ENCODE assay signal across 20 mouse cellular contexts in the genomic region with DNA sequence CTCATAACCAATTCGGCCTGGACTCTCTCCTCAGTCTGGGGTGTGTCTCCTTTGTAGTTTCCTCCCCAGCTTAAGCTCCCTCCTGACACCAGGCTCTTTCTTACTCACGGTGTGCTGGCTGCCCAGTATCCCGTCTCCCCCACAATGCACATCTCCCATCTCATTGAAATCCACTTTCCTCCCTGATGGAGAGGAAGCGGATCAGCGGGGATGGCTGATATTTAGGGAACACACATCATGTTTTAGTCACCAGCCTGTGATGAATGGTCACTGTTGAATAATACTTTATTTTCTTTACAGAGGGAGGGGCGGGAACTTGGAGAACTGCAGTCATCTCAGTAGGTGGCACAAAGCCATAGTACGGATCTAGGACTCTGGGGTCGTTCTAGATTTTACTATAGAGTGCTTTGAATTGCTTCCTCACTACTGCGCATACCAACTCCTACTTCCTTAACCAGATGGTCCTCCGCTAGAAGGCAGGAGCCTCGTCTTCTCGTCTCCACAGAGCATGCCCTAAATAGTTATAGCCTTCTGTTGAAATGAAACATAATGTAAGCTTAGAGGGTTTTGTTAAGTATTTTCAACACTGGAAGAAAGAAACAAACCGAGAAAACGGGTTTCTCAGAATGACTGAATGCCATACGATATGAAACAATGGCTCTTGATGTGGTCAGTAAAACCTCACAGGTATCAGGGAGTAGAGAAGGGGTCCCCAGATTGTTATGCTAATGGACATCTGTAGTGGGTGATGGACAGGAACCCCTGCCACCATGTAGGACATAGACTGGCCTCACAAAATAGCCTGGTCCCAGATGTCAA.
DNase-seq lines count a peak whose midpoint lies in the region; ATAC-seq and TF ChIP-seq lines count a peak whose summit lies in the region.
"Had no signal": no experiment of that assay in that cellular context is flagged by ENCODE, and none has a peak within 500 bp of the region (broad histone marks: within the 10 kb centered on the region; RNA-seq: fewer than 3 reads in every experiment).

No protein-coding gene starts in this region.

- no peaks in the 10 kb centered on the region for H3K4me1 ChIP-seq in midbrain, postnatal 0 days (ENCODE audit: insufficient read depth, low read length)
- H3K4me1 ChIP-seq: hindbrain, embryonic 10.5 days; neural tube, embryonic 12.5 days had no signal

- DNase-seq in heart, adult 11 months: peak; percentile 84
- DNase-seq in heart, postnatal 25 days (ENCODE audit: low spot score): no peak
- DNase-seq in layer of hippocampus, adult 9-11 months: peak; percentile 18
- no peak for DNase-seq in layer of hippocampus, adult 11-12 months (ENCODE audit: low spot score)
- peak; percentile 56 for DNase-seq in NIH3T3 (ENCODE audit: low read depth)
- peak; percentile 41 to 72 for DNase-seq in right cerebral cortex, postnatal 10 days (ENCODE audit: low spot score in 2 of 2)
- no peak for DNase-seq in midbrain, postnatal 0 days (ENCODE audit: low spot score)
- DNase-seq: adrenal gland, postnatal 25 days; cerebellum, postnatal 10 days; gastrocnemius, postnatal 25 days; thymus, postnatal 36 days had no signal

- H3K4me3 ChIP-seq in midbrain, postnatal 0 days (ENCODE audit: low read depth, low read length): no peak overlapping the region
- H3K4me3 ChIP-seq: erythroblast, embryonic 14.5 days; hindbrain, embryonic 10.5 days; lung, embryonic 15.5 days; neural tube, embryonic 12.5 days had no signal

- intact Hi-C loops in heart, postnatal 25 days (cut with DNase I): loop anchor here (5.0 kb wide), 2 partner anchors 117 to 138 kb away; a partner anchor contains a TSS

- H3K36me3 ChIP-seq in midbrain, postnatal 0 days (ENCODE audit: insufficient read depth, low read length): no peaks in the 10 kb centered on the region
- H3K36me3 ChIP-seq: G1E; hindbrain, embryonic 10.5 days; lung, embryonic 15.5 days; neural tube, embryonic 12.5 days had no signal

- H3K9ac ChIP-seq in midbrain, postnatal 0 days (replicated peaks; ENCODE audit: low read length, poor library complexity, severe bottlenecking): no peak overlapping the region
- H3K9ac ChIP-seq: lung, embryonic 15.5 days; neural tube, embryonic 12.5 days had no signal

- ATAC-seq in midbrain, postnatal 0 days (ENCODE audit: low FRiP score): no peak
- ATAC-seq: forebrain, embryonic 16.5 days; midbrain, embryonic 16.5 days had no signal

- no peaks in the 10 kb centered on the region for H3K27me3 ChIP-seq in midbrain, postnatal 0 days (ENCODE audit: insufficient read depth, low read length)
- H3K27me3 ChIP-seq: lung, embryonic 15.5 days; neural tube, embryonic 12.5 days had no signal

- no peak overlapping the region for H3K4me2 ChIP-seq in midbrain, postnatal 0 days (ENCODE audit: low read depth, low read length, poor library complexity, severe bottlenecking)
- H3K4me2 ChIP-seq: heart, embryonic 11.5 days; liver, embryonic 11.5 days; lung, embryonic 15.5 days; neural tube, embryonic 12.5 days had no signal

- no peak overlapping the region for H3K27ac ChIP-seq in midbrain, postnatal 0 days (ENCODE audit: low read depth, low read length)
- H3K27ac ChIP-seq: hindbrain, embryonic 10.5 days; lung, embryonic 15.5 days; neural tube, embryonic 12.5 days had no signal

- 77% methylated on average over 15 of the region's 15 CpGs for WGBS in midbrain, postnatal 0 days

- no peak for TF ChIP-seq CTCF in midbrain, postnatal 0 days (IDR thresholded peaks at IDR 0.05)

- H3K9me3 ChIP-seq in midbrain, postnatal 0 days (ENCODE audit: low read length): no peaks in the 10 kb centered on the region
- H3K9me3 ChIP-seq: lung, embryonic 15.5 days; neural tube, embryonic 12.5 days had no signal

Comparison
In these comparisons a context has a peak if more than half of its experiments do, and no peak if none do; other contexts are left out.
1. DNase-seq: peak in heart, adult 11 months (single experiment), layer of hippocampus, adult 9-11 months (single experiment), NIH3T3 (single experiment) and right cerebral cortex, postnatal 10 days (2 of 2); none in heart, postnatal 25 days (single experiment), layer of hippocampus, adult 11-12 months (single experiment) and midbrain, postnatal 0 days (single experiment).